Mouse (Mus musculus) hindbrain, postnatal 0 days (tissue): ENCODE results near the gene Kif5a. TPM values are rescaled to one million over a fixed set of nuclear protein-coding genes. Genes with fewer than 3 reads are reported as not detected.

Experiments
- ATAC-seq: fragments of 200-750 bp; cut with Nextera tagmentation; 2 replicates; pipeline ENCODE4 v1.8.0; 2017; ENCODE audit warnings: mild to moderate bottlenecking, moderate TSS enrichment, moderate library complexity
- DNase-seq: peaks from one replicate; pipeline ENCODE4 v3.0.0-alpha.2; 2015; ENCODE audit warnings: low spot score
- H3K27ac ChIP-seq: fragments of 300-500 bp; sonication (generic); 2 replicates; pipeline ENCODE4 v1.5.1; 2014; ENCODE audit warnings: mild to moderate bottlenecking
- H3K27me3 ChIP-seq: fragments of 300-500 bp; sonication (generic); 2 replicates; pipeline ENCODE4 v1.6.1; 2014; ENCODE audit warnings: low read length, mixed read lengths; ENCODE audit not compliant: insufficient read depth
- H3K36me3 ChIP-seq: fragments of 300-500 bp; sonication (generic); 2 replicates; pipeline ENCODE4 v1.6.1; 2014; ENCODE audit warnings: low read length, mixed read lengths; ENCODE audit not compliant: insufficient read depth
- H3K4me1 ChIP-seq: fragments of 300-500 bp; sonication (generic); 2 replicates; pipeline ENCODE4 v1.6.1; 2014; ENCODE audit warnings: antibody characterized with exemption, low read length, mixed read lengths; ENCODE audit not compliant: insufficient read depth
- H3K4me2 ChIP-seq: fragments of 300-500 bp; sonication (generic); 2 replicates; pipeline ENCODE4 v1.6.1; 2014; ENCODE audit warnings: low read depth, mild to moderate bottlenecking, low read length, moderate library complexity, mixed read lengths
- H3K4me3 ChIP-seq: fragments of 300-500 bp; sonication (generic); 2 replicates; pipeline ENCODE4 v1.5.1; 2014; ENCODE audit warnings: low read length
- H3K9ac ChIP-seq: fragments of 300-500 bp; sonication (generic); replicated peaks from 2 replicates; pipeline ENCODE4 v1.6.1; 2014; ENCODE audit warnings: mild to moderate bottlenecking, low read length, moderate library complexity, mixed read lengths
- H3K9me3 ChIP-seq: fragments of 300-500 bp; sonication (generic); 2 replicates; pipeline ENCODE4 v1.6.1; 2016; ENCODE audit warnings: low read length, mixed read lengths
- CTCF ChIP-seq: IDR thresholded peaks from 2 replicates; pipeline ENCODE4 v1.5.1; 2016; ENCODE audit warnings: antibody characterized with exemption, control low read depth, low read depth
- WGBS: fragments of 180-500 bp; shearing (Covaris S2); extraction: QIAGEN DNeasy Blood & Tissue Kit; methylation state at CpG from one replicate; pipeline ENCODE4 v1.1.7; 2014; 5-methylcytosine and 5-hydroxymethylcytosine counted together
- polyA plus RNA-seq: library from polyadenylated mRNA; unstranded; fragments of >200 nt; fragmentation: Nextera tagmentation; extraction: Ambion mirVana; gene quantifications from 2 replicates; pipeline ENCODE4 v1.2.1, GENCODE M21; 2015
- total RNA-seq: library from RNA; depleted of rRNA; stranded (reverse); fragments of >200 nt; gene quantifications from 2 replicates; pipeline ENCODE4 v1.2.3, GENCODE M21; 2014

The Kif5a gene
- total and polyA plus RNA-seq, 2 experiments from 2014 or later: 103 to 231 TPM

DNA sequence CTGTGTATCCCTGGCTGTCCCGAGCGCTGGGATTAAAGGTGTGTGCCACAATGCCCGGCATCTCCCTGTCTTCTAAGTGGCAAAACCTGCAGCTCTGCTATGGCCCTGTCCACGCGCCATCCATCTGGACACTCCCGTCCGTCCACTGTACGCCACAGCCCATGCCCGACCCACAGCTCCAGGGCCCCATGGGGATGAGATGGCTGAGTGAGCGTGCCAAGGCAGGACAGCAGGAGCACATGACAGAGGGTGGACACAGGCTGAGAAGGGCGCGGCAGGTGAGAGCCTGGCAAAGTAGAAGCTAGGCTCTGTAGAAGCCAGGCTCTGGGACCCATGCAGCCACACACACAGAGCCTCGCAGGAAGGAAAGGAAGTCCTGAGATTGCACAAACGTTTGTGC is 31.4 kb downstream of the Kif5a start:
- Histone ChIP-seq H3K9ac (no peak overlapping the region), H3K4me2 (no peak overlapping the region), H3K27ac (no peak overlapping the region), H3K4me3 (no peak overlapping the region), H3K9me3 (no peaks in the 10 kb centered on the region), H3K4me1 (no peaks in the 10 kb centered on the region), H3K36me3 (peaks cover 46% of the 10 kb centered on the region; the same call in 1 of the 2 replicates), H3K27me3 (no peaks in the 10 kb centered on the region)
- ATAC-seq (no peak), DNase-seq (no peak)
- WGBS: 71% methylated on average over 14 of the region's 14 CpGs
- TF ChIP-seq CTCF: no peak

DNA sequence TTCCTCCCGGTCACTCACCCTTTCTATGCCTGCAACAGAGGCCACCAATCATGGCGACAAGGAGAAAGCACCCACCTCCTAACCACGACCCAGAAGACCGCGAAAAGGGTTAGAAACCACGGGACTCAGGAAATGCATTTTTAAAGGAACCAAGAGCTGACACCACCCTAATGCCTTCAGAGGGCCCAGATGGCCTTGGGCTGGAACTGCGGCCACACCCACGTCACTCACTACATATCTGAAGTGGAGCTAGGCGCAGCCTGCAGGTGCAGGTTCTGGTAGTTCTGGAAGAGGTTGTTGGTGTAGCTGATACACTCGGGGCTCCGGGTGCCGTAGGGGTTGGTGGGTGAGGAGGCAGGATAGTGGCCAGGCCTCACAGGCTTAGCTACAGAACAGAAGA is 32.5 kb downstream of the Kif5a start:
- Histone ChIP-seq H3K36me3 (peaks cover 45% of the 10 kb centered on the region; the same call in 1 of the 2 replicates), H3K27me3 (no peaks in the 10 kb centered on the region), H3K4me3 (no peak overlapping the region), H3K9ac (no peak overlapping the region), H3K4me2 (no peak overlapping the region), H3K4me1 (no peaks in the 10 kb centered on the region), H3K9me3 (no peaks in the 10 kb centered on the region), H3K27ac (no peak overlapping the region)
- ATAC-seq: no peak
- no peak for DNase-seq
- TF ChIP-seq CTCF: no peak
- WGBS: 92% methylated on average over 12 of the region's 12 CpGs

DNA sequence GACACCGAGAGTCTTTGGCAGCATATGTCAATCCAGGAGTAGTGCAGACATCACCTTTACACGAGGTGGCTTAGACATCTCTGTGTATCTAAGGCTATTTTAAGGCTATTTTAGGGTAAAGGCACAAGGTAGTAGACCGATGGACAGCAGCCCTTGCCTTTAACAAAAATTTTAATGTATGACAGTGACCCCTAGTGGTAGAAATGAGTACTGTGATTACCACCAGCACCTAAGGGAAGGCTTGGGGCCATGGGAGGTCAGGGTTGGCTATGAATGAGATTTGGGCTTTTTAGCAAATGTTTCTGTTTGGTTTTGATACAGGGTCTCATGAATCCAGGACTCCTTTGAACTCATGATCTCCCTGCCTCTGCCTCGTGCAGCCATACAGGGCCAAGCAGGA is 34.3 kb downstream of the Kif5a start:
- ATAC-seq (peak; percentile 11; the same call in 1 of the 2 replicates), DNase-seq (peak; percentile 82)
- peak; percentile 84 for TF ChIP-seq CTCF
- H3K9ac ChIP-seq: no peak overlapping the region
- H3K27ac ChIP-seq: no peak overlapping the region
- H3K4me2 ChIP-seq: no peak overlapping the region
- 28% methylated on average over 4 of the region's 4 CpGs for WGBS
- no peaks in the 10 kb centered on the region for H3K4me1 ChIP-seq
- H3K9me3 ChIP-seq: no peaks in the 10 kb centered on the region
- peaks cover 39% of the 10 kb centered on the region; the same call in 1 of the 2 replicates for H3K36me3 ChIP-seq
- H3K4me3 ChIP-seq: no peak overlapping the region
- no peaks in the 10 kb centered on the region for H3K27me3 ChIP-seq

DNA sequence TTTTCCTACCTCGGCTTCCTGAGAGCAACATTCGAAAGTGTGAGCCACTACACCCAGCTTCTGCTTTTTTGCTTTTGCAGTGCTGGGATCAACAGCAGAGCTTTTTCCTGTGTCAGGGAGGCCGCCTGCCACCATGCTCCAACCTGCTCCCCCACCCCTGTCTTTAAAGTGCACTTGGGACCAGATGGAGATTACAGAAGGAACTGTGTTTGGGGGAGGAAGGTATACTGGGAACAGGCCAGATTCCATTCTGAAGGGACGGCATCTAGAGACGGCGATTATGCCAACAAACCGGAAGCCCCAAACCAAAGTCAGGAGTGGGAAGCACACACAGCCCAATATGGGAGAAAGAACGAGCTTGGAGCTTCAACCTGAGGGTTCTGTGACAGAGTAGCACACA is 36.0 kb downstream of the Kif5a start:
- Histone ChIP-seq H3K4me3 (no peak overlapping the region), H3K4me1 (no peaks in the 10 kb centered on the region), H3K27me3 (no peaks in the 10 kb centered on the region), H3K9ac (no peak overlapping the region), H3K4me2 (no peak overlapping the region), H3K36me3 (peaks cover 29% of the 10 kb centered on the region; the same call in 1 of the 2 replicates), H3K27ac (no peak overlapping the region), H3K9me3 (no peaks in the 10 kb centered on the region)
- 84% methylated on average over 8 of the region's 8 CpGs for WGBS
- DNase-seq: no peak
- no peak for ATAC-seq
- no peak for TF ChIP-seq CTCF

DNA sequence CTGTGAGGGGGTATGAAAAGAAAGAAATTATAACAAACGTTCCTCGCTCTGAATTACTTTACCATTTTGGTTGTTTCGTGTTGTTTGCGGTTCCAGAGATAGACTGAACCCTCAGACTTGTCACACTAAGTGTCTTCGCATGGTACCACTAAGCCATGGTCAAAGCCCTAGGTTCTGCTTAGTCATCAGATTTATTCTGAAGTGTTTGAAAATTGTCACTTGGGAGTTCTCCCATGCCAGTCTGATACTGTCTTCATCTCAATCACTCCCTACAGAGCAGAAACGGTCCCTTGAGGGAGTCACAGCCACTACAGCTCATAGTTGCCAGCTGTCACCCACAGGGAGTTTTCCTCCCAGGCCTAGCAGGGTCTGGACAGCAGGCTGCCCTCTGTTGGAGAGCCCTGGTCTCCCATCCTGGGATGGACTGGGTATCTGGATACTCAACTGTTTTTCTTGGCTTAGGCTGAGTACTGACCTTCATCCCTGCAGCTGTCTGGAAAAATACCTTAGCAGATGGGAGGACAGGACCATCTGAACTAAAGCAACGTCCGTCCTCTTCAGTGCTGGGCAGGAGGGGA is 36.7 kb downstream of the Kif5a start:
- H3K27ac ChIP-seq: no peak overlapping the region
- WGBS: 64% methylated on average over 8 of the region's 8 CpGs
- peak; percentile 28; the same call in 1 of the 2 replicates for ATAC-seq

DNA sequence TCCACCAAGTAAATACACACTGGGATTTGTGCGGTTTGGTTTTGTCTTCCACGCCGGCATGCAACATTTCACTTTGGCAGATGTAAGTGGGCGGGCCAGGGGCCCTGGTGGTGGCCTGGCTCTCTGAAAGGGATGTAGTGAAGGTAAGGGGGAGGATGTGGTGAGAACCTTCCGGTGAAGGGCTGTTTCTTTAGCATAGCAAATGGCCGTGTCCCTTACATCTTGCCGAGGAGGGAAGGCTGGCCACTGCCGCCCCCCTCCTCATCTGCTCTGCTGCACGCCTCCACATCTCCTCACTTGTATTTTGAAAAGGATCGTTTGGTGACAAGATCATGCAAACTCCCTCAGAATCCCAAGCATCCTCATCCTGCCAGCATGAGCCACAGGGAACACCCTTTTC is 37.4 kb downstream of the Kif5a start:
- Histone ChIP-seq H3K9ac (no peak overlapping the region), H3K36me3 (peaks cover 16% of the 10 kb centered on the region; the same call in 1 of the 2 replicates), H3K9me3 (no peaks in the 10 kb centered on the region), H3K27me3 (no peaks in the 10 kb centered on the region), H3K4me3 (no peak overlapping the region), H3K4me2 (no peak overlapping the region), H3K4me1 (no peaks in the 10 kb centered on the region), H3K27ac (no peak overlapping the region)
- DNase-seq (no peak), ATAC-seq (no peak)
- no peak for TF ChIP-seq CTCF
- WGBS: 23% methylated on average over 10 of the region's 10 CpGs

More for the DNA sequence above, 36.7 kb downstream of the Kif5a start:
- TF ChIP-seq CTCF: peak; percentile 55
- H3K9me3 ChIP-seq: no peaks in the 10 kb centered on the region
- peaks cover 23% of the 10 kb centered on the region; the same call in 1 of the 2 replicates for H3K36me3 ChIP-seq
- no peaks in the 10 kb centered on the region for H3K4me1 ChIP-seq
- no peak overlapping the region for H3K9ac ChIP-seq
- peak; percentile 43 for DNase-seq
- no peak overlapping the region for H3K4me3 ChIP-seq
- no peaks in the 10 kb centered on the region for H3K27me3 ChIP-seq
- no peak overlapping the region for H3K4me2 ChIP-seq

DNA sequence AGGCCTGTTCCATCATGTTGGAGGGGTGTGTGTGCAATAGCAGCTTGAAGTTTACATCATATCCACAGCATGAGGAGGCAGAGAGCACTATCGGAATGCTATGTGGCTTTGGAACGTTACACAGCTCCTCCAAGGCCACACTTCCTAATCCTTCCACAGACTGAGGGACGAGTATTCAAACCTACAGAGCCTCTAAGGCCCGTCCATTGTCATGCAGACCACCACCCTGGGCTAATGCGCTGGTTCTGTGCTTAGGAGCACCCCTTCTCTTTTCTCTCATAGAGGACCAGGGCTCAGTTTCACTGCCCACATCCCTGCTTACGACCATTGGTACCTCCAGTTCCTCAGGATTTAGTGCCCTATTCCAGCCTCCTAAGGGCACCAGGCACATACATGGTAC is 37.9 kb downstream of the Kif5a start:
- no peaks in the 10 kb centered on the region for H3K27me3 ChIP-seq
- no peaks in the 10 kb centered on the region for H3K9me3 ChIP-seq
- 31% methylated on average over 6 of the region's 6 CpGs for WGBS
- H3K27ac ChIP-seq: no peak overlapping the region
- H3K36me3 ChIP-seq: peaks cover 12% of the 10 kb centered on the region; the same call in 1 of the 2 replicates
- no peak for ATAC-seq
- no peak for TF ChIP-seq CTCF
- no peak for DNase-seq
- no peak overlapping the region for H3K4me2 ChIP-seq
- no peak overlapping the region for H3K9ac ChIP-seq
- no peak overlapping the region for H3K4me3 ChIP-seq
- H3K4me1 ChIP-seq: no peaks in the 10 kb centered on the region
